Mouse (Mus musculus) Patski (cell line): ENCODE measurements around the gene Zfp524. TPM values are rescaled to one million over a fixed set of nuclear protein-coding genes. Genes with fewer than 3 reads are reported as not detected.
A peak's percentile ranks its signal among the peaks of the same experiment; 100 is the strongest.

Experiments
- ATAC-seq: fragments of 100-300 bp; one replicate; pipeline ENCODE4 v1.8.0; 2021
- CTCF ChIA-PET: fragments of 350-600 bp; sonication (Branson Sonifier 250); formaldehyde crosslinking; loops from one replicate; lab custom pipeline; 2022; ENCODE audit warnings: inconsistent platforms; lab: Charles Lee
- POLR2A ChIA-PET: fragments of 350-600 bp; sonication (Branson Sonifier 250); formaldehyde crosslinking; loops from one replicate; lab custom pipeline; 2022; ENCODE audit warnings: antibody characterized with exemption, inconsistent platforms; lab: Charles Lee
- DNase-seq: peaks from one replicate; pipeline ENCODE4 v3.0.0-alpha.2; 2011; ENCODE audit warnings: low read depth, low spot score
- H3K27me3 ChIP-seq: fragments of 371-371 bp; one replicate; pipeline ENCODE4 v1.5.1; 2021
- CTCF ChIP-seq: fragments of 100-300 bp; IDR thresholded peaks from one replicate; pipeline ENCODE4 v1.5.1; 2021
- in situ Hi-C: fragments of 300-500 bp; cut with MboI; formaldehyde crosslinking; loops from 3 replicates; pipeline ENCODE4 v1.11.1; 2018; ENCODE audit warnings: low pct_unique_long_range_greater_than_20kb, mixed read lengths
- polyA plus RNA-seq: library from polyadenylated mRNA; unstranded; gene quantifications from one replicate; pipeline ENCODE4 v1.2.3, GENCODE M21; 2021

Zfp524 gene
- polyA plus RNA-seq, 1 experiment from 2014 or later = 11.0 TPM

- ATAC-seq = no peak
- POLR2A ChIA-PET = no interaction called here
- no peak for DNase-seq
- no peak for TF ChIP-seq CTCF
- CTCF ChIA-PET = no interaction called here
- in situ Hi-C loops = loop anchor here (25.0 kb wide), 1 partner anchor 1105 kb away; the partner anchor contains the start of genes Zfp444 and Zfp787
- no peaks in the 10 kb centered on the region for H3K27me3 ChIP-seq
Measured at GRCm38 (mm10) chr7:5057381-5057780, 43.2 kb downstream of the Zfp524 start.

- TF ChIP-seq CTCF = no peak
- H3K27me3 ChIP-seq = no peaks in the 10 kb centered on the region
- ChIA-PET POLR2A (no interaction called here), CTCF (no interaction called here)
- in situ Hi-C loops = loop anchor here (25.0 kb wide), 1 partner anchor 1104 kb away; the partner anchor contains the start of genes Zfp444 and Zfp787
- ATAC-seq (no peak), DNase-seq (no peak)
Measured at GRCm38 (mm10) chr7:5057804-5058203, 43.6 kb downstream of the Zfp524 start.

DNA sequence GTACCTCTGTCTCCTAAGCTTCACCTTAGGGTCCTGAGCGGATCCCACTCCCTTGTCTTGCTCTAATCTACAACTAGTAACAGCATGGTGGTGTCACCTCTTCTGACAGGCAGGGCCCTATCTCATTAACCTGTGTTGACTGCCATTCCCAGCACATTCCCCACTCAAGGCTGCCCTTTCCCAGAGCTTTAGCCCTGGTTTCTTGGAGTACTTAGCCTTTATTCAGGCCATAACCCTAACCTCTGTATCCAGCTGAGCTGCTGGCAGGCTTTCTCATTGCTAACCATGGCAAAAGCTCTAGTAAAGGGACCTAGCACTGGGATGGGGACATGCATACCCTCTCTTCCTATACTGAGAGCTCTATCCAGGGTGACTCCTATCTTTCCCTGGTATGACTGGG lies 44.4 kb downstream of the Zfp524 start:
- CTCF ChIA-PET = interaction anchor here (1.2 to 3.1 kb wide), 3 partner anchors 9 to 15 kb away, joined by 5 to 19 read pairs (median 7); partner anchors contain the start of gene Zfp580
- POLR2A ChIA-PET = no interaction called here
- DNase-seq (no peak), ATAC-seq (no peak)
- no peak for TF ChIP-seq CTCF
- no peaks in the 10 kb centered on the region for H3K27me3 ChIP-seq
- in situ Hi-C loops = loop anchor here (25.0 kb wide), 1 partner anchor 1104 kb away; the partner anchor contains the start of genes Zfp444 and Zfp787

- no peak for TF ChIP-seq CTCF
- POLR2A ChIA-PET = no interaction called here
Measured at GRCm38 (mm10) chr7:5059421-5059820, 45.2 kb downstream of the Zfp524 start.

GRCm38 (mm10) chr7:5060239-5060731 lies 46.1 kb downstream of the Zfp524 start:
- peak; percentile 28 for ATAC-seq
- in situ Hi-C loops = loop anchor here (5.0 to 25.0 kb wide), 3 partner anchors 43 to 1102 kb away; partner anchors contain the start of genes Gm44973, Ube2s, Zfp444 and Zfp787
- DNase-seq = peak; percentile 27
- no peaks in the 10 kb centered on the region for H3K27me3 ChIP-seq
- ChIA-PET CTCF (interaction anchor here (0.7 to 3.1 kb wide), 11 partner anchors 10 to 122 kb away, joined by 3 to 19 read pairs (median 4); partner anchors contain the start of gene Zfp580), POLR2A (interaction anchor here (0.6 to 2.0 kb wide), 5 partner anchors 8 to 241 kb away, joined by 3 to 12 read pairs (median 3); partner anchors contain the start of gene Gm44973)
- no peak for TF ChIP-seq CTCF

More at GRCm38 (mm10) chr7:5059421-5059820, 45.2 kb downstream of the Zfp524 start:
- CTCF ChIA-PET = interaction anchor here (1.2 to 3.1 kb wide), 4 partner anchors 9 to 41 kb away, joined by 5 to 19 read pairs (median 8); partner anchors contain the start of gene Zfp580
- DNase-seq = no peak
- no peak for ATAC-seq
- no peaks in the 10 kb centered on the region for H3K27me3 ChIP-seq
- in situ Hi-C loops = loop anchor here (25.0 kb wide), 1 partner anchor 1103 kb away; the partner anchor contains the start of genes Zfp444 and Zfp787

DNA sequence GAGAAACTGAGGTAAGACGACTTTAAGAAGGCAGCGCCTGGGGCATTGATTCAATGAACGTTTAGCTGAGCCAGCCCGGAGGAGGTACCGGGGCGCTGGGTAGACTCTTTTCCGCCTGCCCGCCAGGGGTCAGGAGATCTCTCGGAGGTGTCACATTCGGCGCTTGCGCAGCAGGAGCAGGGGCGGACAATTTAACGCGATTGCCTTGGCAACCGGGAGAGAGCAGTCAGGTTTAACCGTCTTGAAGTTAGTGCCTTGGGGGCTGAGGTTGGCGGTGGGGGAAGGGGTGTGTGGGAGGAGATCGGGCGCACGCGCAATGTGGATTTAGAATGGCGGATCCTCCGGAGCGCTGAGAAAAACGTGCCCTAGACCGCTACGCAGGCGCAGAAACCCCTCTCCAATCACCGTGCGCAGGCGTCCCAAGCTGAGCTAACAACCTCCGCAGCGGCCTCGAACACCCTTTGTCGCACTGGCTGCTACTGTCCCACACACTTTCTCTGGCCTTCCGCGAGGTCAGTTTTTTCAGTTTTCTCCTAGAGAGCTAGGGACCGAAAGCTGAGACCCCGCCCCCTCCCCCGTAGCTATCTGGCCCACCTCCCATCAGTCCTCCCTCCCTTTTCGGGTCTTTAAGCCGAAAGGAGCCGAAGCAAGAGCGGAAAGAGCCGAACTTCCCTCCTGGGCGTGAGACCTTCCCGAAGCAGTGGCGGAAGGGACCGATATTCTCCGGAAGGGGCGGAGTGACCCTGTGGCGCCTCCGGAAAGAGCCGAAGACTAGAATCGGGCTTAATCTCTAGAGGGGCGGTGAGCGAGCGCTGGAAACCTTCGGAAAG lies 46.9 kb downstream of the Zfp524 start:
- ChIA-PET POLR2A (interaction anchor here (0.6 to 2.0 kb wide), 5 partner anchors 23 to 242 kb away, joined by 3 to 12 read pairs (median 3); partner anchors contain the start of gene Gm44973), CTCF (interaction anchor here (0.8 to 3.1 kb wide), 7 partner anchors 11 to 123 kb away, joined by 3 to 19 read pairs (median 4); partner anchors contain the start of gene Zfp580)
- in situ Hi-C loops = loop anchor here (5.0 to 25.0 kb wide), 3 partner anchors 44 to 1101 kb away; partner anchors contain the start of genes Gm44973, Ube2s, Zfp444 and Zfp787
- H3K27me3 ChIP-seq = no peaks in the 10 kb centered on the region
- ATAC-seq = peak; percentile 76
- peak; percentile 97 for DNase-seq
- TF ChIP-seq CTCF = no peak

- ChIA-PET POLR2A (interaction anchor here (0.8 to 2.0 kb wide), 7 partner anchors 9 to 119 kb away, joined by 3 to 12 read pairs (median 4); partner anchors contain the start of genes Ccdc106, Gm44973 and Zfp865), CTCF (interaction anchor here (0.8 to 3.1 kb wide), 2 partner anchors 10 to 12 kb away, joined by 3 to 19 read pairs; partner anchors contain the start of gene Zfp580)
- no peaks in the 10 kb centered on the region for H3K27me3 ChIP-seq
- DNase-seq = peak; percentile 30
- in situ Hi-C loops = loop anchor here (5.0 to 25.0 kb wide), 3 partner anchors 45 to 1100 kb away; partner anchors contain the start of genes Gm44973, Ube2s, Zfp444 and Zfp787
- TF ChIP-seq CTCF = no peak
- peak; percentile 52 for ATAC-seq
Measured at GRCm38 (mm10) chr7:5061774-5062359, 47.7 kb downstream of the Zfp524 start, which contains the start of gene U2af2. Gene U2af2 (plus strand): TSS chr7:5062143.

- DNase-seq (no peak), ATAC-seq (peak; percentile 19)
- in situ Hi-C loops = loop anchor here (5.0 to 25.0 kb wide), 3 partner anchors 45 to 1100 kb away; partner anchors contain the start of genes Gm44973, Ube2s, Zfp444 and Zfp787
- no peaks in the 10 kb centered on the region for H3K27me3 ChIP-seq
- TF ChIP-seq CTCF = no peak
- ChIA-PET CTCF (interaction anchor here (0.8 kb wide), 1 partner anchor 10 kb away, joined by 3 read pairs; no protein-coding TSS in a partner anchor), POLR2A (interaction anchor here (0.8 to 1.3 kb wide), 4 partner anchors 10 to 43 kb away, joined by 3 to 7 read pairs (median 4); partner anchors contain the start of genes Ccdc106 and Zfp865)
Measured at GRCm38 (mm10) chr7:5062360-5063001, 48.3 kb downstream of the Zfp524 start.

- no peak for DNase-seq
- ChIA-PET POLR2A (interaction anchor here (0.7 kb wide), 1 partner anchor 8 kb away, joined by 3 read pairs; no protein-coding TSS in a partner anchor), CTCF (interaction anchor here (0.5 kb wide), 1 partner anchor 22 kb away, joined by 4 read pairs; no protein-coding TSS in a partner anchor)
- TF ChIP-seq CTCF = no peak
- ATAC-seq = no peak
- in situ Hi-C loops = loop anchor here (5.0 to 25.0 kb wide), 3 partner anchors 48 to 1097 kb away; partner anchors contain the start of genes Gm44973, Ube2s, Zfp444 and Zfp787
- H3K27me3 ChIP-seq = no peaks in the 10 kb centered on the region
Measured at GRCm38 (mm10) chr7:5064886-5065285, 50.7 kb downstream of the Zfp524 start.

Other genes starting within 250 kb of the Zfp524 start
- not detected for gene Fam71e2, start 243.1 kb upstream of the Zfp524 start, polyA plus RNA-seq
- gene Il11, start 231.6 kb upstream of the Zfp524 start, polyA plus RNA-seq = 2.4 TPM
- 0.67 TPM for gene Tmem190, start 231.5 kb upstream of the Zfp524 start, polyA plus RNA-seq
- 5.7 TPM for gene Tmem238, start 224.8 kb upstream of the Zfp524 start, polyA plus RNA-seq
- gene Rpl28, start 221.5 kb upstream of the Zfp524 start, polyA plus RNA-seq = 230 TPM
- 250 TPM for gene Ube2s, start 201.8 kb upstream of the Zfp524 start, polyA plus RNA-seq
- 1.9 TPM for gene Shisa7, start 169.7 kb upstream of the Zfp524 start, polyA plus RNA-seq
- 8.5 TPM for gene Isoc2b, start 144.2 kb upstream of the Zfp524 start, polyA plus RNA-seq
- gene Isoc2a, start 137.3 kb upstream of the Zfp524 start, polyA plus RNA-seq = 6.6 TPM
- not detected for gene Gm36210, start 107.9 kb upstream of the Zfp524 start, polyA plus RNA-seq
- gene Zfp628, start 99.2 kb upstream of the Zfp524 start, polyA plus RNA-seq = 8.1 TPM
- gene Nat14, start 92.4 kb upstream of the Zfp524 start, polyA plus RNA-seq = 5.3 TPM
- 4.7 TPM for gene Ssc5d, start 88.6 kb upstream of the Zfp524 start, polyA plus RNA-seq
- 1.8 TPM for gene Sbk2, start 50.0 kb upstream of the Zfp524 start, polyA plus RNA-seq
- 0.09 TPM for gene Sbk3, start 43.2 kb upstream of the Zfp524 start, polyA plus RNA-seq
- 25.1 TPM for gene Zfp579, start 18.3 kb upstream of the Zfp524 start, polyA plus RNA-seq
- gene Fiz1, start 282 bp downstream of the Zfp524 start, polyA plus RNA-seq = 31.6 TPM
- gene Gm44973, start 1.1 kb downstream of the Zfp524 start, polyA plus RNA-seq = 1.3 TPM
- gene Zfp865, start 6.0 kb downstream of the Zfp524 start, polyA plus RNA-seq = 33.9 TPM
- gene Ccdc106, start 6.1 kb downstream of the Zfp524 start, polyA plus RNA-seq = 7.9 TPM
- gene 4632433K11Rik, start 19.7 kb downstream of the Zfp524 start, polyA plus RNA-seq = not detected
- 6.3 TPM for gene Zfp784, start 24.0 kb downstream of the Zfp524 start, polyA plus RNA-seq
- gene Zfp580, start 37.1 kb downstream of the Zfp524 start, polyA plus RNA-seq = 22.4 TPM
- gene U2af2, start 47.7 kb downstream of the Zfp524 start, polyA plus RNA-seq = 216 TPM
- 138 TPM for gene Epn1, start 65.8 kb downstream of the Zfp524 start, polyA plus RNA-seq
- not detected for gene Rfpl4, start 102.5 kb downstream of the Zfp524 start, polyA plus RNA-seq
- 0.05 TPM for gene Rasl2-9, start 111.5 kb downstream of the Zfp524 start, polyA plus RNA-seq
- under 0.01 TPM for gene Vmn1r55, start 135.3 kb downstream of the Zfp524 start, polyA plus RNA-seq
- gene Vmn1r56, start 182.3 kb downstream of the Zfp524 start, polyA plus RNA-seq = not detected
- not detected for gene Vmn1r57, start 204.1 kb downstream of the Zfp524 start, polyA plus RNA-seq